Mouse (Mus musculus) brain, embryonic 14.5 days (tissue): ENCODE measurements around the gene Pam.

Experiments used
- CTCF ChIP-seq: fragments of 200-500 bp; IDR thresholded peaks from 2 replicates; pipeline ENCODE4 v1.5.1; 2012; ENCODE audit warnings: inconsistent platforms, mild to moderate bottlenecking, moderate library complexity, borderline replicate concordance; ENCODE audit not compliant: insufficient read depth, insufficient read length; ENCODE audit errors: extremely low read depth
- POLR2A ChIP-seq: fragments of 200-500 bp; IDR thresholded peaks from 2 replicates; pipeline ENCODE4 v1.6.1; 2012; ENCODE audit warnings: mild to moderate bottlenecking, inconsistent platforms, borderline replicate concordance; ENCODE audit not compliant: poor library complexity, insufficient read depth, insufficient read length, severe bottlenecking; ENCODE audit errors: extremely low read depth

- TF ChIP-seq CTCF: no peak
- TF ChIP-seq POLR2A: no peak
Measured at GRCm38 (mm10) chr1:98086456-98086855, 9.0 kb downstream of the Pam start.
